Mouse (Mus musculus): ENCODE measurements around the gene Arl16.
A peak's percentile ranks its signal among the peaks of the same experiment; 100 is the strongest.

Gene Arl16

DNA sequence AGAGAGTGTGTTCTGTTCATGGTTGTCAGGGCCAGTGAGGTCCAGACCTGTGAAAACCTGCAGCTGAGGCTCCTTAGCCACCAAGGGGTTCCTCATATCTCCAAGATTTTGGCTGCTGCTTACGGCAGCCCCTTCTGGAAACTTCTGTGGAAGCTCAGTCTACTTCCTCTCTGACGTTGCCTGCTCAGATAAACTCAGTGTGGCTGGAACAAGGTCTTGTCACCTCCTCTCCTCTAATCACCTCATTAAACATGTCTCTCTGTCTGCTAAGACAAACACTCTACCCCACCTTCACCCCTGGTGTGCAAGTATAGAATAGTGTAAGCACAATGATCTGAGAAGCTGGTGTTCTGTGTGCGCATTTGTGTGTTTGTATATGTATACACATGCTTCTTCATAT lies 21.9 kb downstream of the Arl16 start:
- DNase-seq (ENCODE audit: low spot score): no peak

DNA sequence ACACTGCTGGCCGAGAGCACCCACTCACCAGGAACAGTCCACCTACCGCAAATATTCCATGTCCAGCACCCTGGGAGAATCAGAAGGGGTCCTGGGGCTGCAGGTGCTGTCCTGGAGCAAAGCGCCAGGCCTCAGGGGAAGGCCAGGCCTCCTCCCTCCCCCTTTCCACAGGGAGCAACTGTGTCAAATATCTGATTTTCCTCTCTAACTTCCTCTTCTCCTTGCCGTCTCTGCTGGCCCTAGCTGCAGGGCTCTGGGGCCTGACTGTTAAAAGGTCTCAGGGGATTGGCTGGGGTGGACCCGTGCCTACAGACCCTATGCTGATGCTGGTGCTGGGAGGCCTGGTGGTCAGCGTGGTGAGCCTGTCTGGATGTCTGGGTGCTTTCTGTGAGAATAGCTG lies 23.3 kb downstream of the Arl16 start:
- DNase-seq (ENCODE audit: low spot score): no peak

DNA sequence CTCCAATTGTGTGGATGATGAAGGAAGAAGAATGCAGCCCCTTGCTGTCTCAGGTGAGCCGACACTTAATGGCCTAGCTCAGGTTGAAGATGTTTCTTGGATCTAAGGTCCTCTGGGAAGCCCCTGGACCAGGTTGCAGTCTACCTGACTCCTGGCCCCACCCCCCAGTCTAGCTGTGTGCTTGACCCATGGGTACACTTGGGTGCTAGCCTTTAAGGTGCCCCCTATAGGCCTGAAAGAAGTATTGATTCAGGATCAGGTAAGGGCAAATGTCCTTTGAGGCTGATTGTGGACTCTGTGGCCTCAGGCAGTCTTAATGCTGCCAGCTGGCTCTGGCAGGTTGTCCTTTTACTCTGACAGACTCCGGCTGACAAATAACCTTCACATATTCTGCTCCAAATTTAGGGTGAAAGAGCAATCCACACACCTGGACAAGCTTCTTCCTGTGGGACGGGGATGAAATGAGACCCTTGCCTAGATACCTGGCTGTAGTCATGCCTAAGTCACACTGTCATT lies 24.6 kb downstream of the Arl16 start:
- DNase-seq (ENCODE audit: low spot score): no peak

DNA sequence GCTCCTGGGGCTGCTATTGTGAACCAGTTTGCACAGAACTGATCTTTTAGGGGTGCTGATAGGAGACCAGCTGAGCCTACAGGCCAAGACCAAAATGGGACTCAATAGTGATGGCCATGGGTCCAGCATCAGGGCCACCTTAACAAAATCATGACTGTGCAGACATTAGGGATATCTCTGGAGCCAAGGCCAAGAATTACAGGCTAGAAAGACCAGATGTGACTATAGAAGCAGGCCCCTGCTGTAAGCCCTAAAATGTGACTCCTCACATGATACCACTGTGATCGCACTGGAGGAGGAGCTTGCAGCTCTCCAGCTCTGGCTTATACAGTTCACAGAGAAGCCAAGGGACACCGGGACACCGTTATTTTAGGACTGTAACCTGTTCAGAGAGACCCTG lies 25.1 kb downstream of the Arl16 start, which contains the start of gene Tspan10:
Gene Tspan10 (plus strand): TSS at position 301 of the 400 bp plus-strand sequence.
- no peak for DNase-seq (ENCODE audit: low spot score)

DNA sequence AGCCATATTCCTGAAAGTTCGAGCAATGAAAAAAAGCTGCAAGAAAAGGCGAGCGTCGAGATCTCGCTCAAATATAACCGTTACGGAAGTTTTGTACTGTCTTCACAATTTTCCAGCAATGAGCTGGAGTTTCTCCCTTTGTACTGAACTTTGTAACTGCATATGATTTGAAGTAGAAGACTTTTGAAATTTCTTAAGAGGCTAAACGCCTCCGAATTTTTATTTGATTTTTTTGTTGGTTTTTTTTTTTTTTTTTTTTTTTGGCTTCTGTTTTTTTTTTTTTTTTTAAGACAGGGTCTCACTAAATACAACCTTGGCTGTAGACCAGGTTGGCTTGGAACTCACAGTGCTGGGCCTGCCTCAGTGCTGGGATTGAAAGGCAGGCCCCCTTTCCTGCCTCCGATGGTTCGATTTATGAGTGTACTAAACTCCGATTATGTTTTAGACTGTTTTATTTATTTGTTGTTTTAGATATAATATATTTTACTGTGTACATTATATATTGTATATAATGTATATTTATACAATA lies 29.5 kb downstream of the Arl16 start:
- no peak for DNase-seq (ENCODE audit: low spot score)

DNA sequence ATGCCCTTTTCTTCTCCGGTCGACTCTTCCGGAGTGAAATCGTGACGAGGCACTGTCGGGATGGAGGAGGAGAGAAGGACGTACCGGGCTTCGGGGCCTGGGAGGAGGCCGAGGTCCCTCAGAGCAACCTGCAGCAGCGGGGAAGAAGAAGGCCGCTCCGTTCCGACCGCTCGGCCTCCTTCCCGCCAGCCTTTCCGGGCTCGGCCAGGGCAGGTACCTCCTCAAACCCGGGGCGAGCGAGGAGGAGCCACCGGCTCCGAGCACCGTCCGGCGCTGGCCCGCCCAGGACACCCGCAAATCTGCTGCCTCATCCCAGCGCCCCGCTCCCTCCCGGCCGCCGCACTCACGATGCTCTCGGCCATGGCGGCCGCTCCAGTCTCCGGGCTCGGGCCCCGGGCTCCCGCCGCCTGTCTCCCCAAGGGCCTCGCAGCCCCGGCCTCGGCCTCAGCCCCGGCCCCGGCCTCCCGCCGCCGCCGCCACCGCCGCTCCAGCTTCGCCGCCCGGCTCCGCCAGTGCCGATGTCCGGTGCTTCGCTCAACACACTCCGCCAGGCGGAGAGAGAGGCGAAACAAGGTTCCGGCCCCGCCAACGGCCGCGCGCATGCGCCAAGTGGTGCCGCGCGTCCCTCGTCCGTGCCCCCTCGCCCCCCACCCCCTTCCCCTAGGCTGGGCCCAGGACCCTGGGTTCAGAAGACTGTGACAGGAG lies 30.1 kb downstream of the Arl16 start, which contains the start of gene Nploc4:
Gene Nploc4 (minus strand): TSS at position 557 of the 705 bp plus-strand sequence.
- DNase-seq (ENCODE audit: low spot score): peak; percentile 95

DNA sequence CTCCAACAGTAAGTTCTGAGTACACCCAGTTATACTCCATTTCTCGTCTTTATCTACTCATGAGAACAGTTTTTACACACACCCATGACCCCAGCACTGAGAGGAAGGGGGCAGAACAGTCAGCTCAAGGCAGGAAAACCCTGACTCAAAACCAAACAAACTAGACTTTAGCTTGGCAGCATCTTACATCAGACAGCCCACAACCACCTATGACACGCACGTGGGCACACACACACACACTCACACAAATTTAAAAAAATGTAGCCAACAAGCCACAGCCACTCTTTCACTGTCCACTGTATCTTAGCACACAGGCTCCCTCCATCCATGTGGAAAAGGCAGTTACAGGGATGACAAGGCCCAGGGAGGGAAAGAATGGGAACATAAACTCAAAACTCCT lies 40.7 kb downstream of the Arl16 start:
- no peak for DNase-seq (ENCODE audit: low spot score)

DNA sequence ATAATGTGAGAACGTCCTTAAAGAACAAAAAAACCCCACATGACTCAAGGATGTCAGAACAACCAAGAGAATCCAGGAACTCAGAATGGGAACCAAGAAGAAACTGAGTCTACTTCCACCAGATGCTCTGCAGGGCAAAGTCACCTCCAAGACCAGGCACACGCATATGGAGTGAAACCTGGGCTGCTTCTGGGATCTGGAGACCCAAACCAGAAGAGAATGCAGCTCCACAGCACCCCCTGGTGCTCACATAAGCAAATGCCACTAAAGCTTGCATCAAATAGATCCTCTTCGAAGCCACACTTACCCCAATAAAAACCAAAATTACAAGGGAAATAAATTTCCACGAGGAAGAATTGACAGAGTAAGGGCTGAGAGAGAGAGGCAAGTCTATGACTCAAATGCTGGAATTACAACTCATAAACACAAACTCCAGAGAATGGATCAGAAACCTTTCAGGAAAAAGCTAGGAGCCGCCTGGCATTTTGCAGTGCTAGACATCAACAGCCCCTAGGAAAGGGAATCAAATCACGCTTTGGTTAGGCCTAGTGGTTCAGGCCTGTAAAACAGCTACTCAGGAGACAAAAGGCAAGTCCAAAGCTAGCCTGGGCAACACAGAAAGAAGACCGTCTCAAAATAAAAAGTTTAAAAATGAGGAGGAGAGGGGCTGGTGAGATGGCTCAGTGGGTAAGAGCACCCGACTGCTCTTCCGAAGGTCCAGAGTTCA lies 43.7 kb downstream of the Arl16 start:
- peak; percentile 81 for DNase-seq (ENCODE audit: low spot score)

DNA sequence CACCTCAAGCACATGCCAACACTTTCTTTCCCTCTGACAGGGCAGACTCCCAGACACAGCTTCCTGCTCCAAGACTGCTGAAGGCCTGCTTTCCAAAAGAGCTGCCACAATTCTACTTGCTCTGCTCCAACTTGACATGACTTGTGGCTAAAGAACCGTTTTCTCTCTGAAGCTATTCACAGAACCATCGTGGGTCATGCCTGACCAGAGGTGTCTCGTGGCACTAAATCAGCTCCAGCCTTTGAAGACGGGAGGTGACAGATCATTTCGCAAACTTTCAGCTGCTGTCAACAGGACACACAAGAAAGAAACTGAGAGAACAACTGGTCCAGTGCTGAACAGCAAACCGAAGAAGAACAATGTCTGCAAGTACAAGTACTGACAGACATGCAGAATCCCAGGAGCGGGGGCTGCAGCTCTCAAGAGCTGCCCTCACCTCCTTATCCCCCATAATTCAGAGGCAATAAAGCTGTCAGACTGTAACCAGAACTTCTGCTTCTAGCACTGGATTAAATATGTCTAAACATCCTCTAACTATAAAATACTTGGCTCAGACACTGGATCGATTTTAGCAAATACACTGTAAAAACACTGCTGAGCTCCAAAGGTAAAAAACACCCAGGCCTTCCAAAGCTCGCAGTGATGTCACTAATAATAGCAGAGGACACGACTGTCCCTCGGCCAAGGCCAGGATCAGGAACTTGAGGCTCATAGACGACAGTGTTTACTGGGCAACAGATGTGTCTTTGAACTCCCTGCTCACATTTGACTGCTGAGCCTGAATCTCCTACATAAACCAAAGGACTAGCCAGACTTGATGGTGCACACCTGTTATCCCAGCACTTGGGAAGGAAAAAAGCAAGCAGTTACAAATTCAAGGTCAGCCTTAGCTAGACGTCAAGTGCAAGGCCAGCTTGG lies 44.5 kb downstream of the Arl16 start:
- DNase-seq (ENCODE audit: low spot score): no peak

DNA sequence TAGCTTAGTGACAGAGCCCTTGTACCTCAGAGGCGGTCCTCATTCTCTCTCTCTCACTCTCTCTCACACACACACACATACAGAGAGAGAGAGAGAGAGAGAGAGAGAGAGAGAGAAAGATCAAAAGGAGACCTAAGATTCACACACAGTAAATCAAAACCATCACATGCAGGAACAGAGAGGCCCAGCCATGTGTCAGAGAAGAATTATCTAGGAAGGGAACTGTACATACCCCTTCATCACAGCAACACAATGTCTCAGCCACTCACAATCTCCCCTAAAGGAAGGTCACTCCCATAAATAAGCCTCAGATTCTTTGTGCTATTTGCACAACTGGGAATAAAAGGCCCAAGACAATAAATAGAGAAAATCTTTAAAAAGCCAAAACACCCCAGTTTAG lies 48.8 kb downstream of the Arl16 start:
- no peak for DNase-seq (ENCODE audit: low spot score)

DNA sequence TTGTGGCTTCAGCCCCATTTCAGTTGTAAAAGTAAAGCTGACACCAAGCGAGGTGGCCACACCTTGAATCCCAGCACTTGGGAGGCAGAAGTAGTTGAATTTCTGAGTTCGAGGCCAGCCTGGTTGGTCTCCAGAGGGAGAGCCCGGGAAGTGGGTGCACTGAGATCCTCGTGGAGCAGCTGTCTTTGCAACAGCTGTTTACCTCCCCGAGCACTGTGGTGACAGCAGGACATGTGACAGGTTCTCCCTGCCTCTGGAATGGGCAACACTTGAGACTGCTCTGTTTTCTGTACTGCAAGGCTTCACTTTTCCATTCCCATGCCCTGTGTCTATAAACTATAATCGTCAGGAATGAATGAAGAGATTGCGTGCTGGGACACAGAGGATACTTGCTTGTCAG lies 49.6 kb downstream of the Arl16 start:
- no peak for DNase-seq (ENCODE audit: low spot score)

All from embryo, embryonic 10 days (tissue).